Mouse (Mus musculus) heart, embryonic 11.5 days (tissue): ENCODE data around the gene Hmces. TPM values are rescaled to one million over a fixed set of nuclear protein-coding genes. Genes with fewer than 3 reads are reported as not detected.
A peak's percentile ranks its signal among the peaks of the same experiment; 100 is the strongest.
"Not testable (repeated sequence)": the region's sequence is repeated elsewhere in the genome, so short reads cannot be mapped to it uniquely, and the experiment has no call there.

ENCODE experiments used
- ATAC-seq: fragments of 200-750 bp; cut with Nextera tagmentation; replicated peaks from 2 replicates; pipeline ENCODE4 v1.8.0; 2017; ENCODE audit warnings: moderate library complexity; ENCODE audit not compliant: insufficient number of reproducible peaks, low FRiP score, low TSS enrichment
- H3K27ac ChIP-seq: fragments of 300-500 bp; sonication (generic); 2 replicates; pipeline ENCODE4 v1.5.1; 2014; ENCODE audit warnings: mild to moderate bottlenecking, low read depth, low read length
- H3K27me3 ChIP-seq: fragments of 300-500 bp; sonication (generic); 2 replicates; pipeline ENCODE4 v1.6.1; 2014; ENCODE audit warnings: mild to moderate bottlenecking, low read length, mixed read lengths; ENCODE audit not compliant: control insufficient read depth, insufficient read depth
- H3K36me3 ChIP-seq: fragments of 300-500 bp; sonication (generic); 2 replicates; pipeline ENCODE4 v1.6.1; 2014; ENCODE audit warnings: mild to moderate bottlenecking, low read length, moderate library complexity, mixed read lengths; ENCODE audit not compliant: control insufficient read depth, insufficient read depth
- H3K4me1 ChIP-seq: fragments of 300-500 bp; sonication (generic); 2 replicates; pipeline ENCODE4 v1.6.1; 2014; ENCODE audit warnings: low read length; ENCODE audit not compliant: control insufficient read depth, insufficient read depth
- H3K4me2 ChIP-seq: fragments of 300-500 bp; sonication (generic); 2 replicates; pipeline ENCODE4 v1.6.1; 2014; ENCODE audit warnings: mild to moderate bottlenecking, moderate library complexity
- H3K4me3 ChIP-seq: fragments of 300-500 bp; sonication (generic); 2 replicates; pipeline ENCODE4 v1.5.1; 2014; ENCODE audit warnings: low read depth, low read length
- H3K9ac ChIP-seq: fragments of 300-500 bp; sonication (generic); 2 replicates; pipeline ENCODE4 v1.6.1; 2014; ENCODE audit warnings: mild to moderate bottlenecking, low read depth, low read length, moderate library complexity
- H3K9me3 ChIP-seq: fragments of 300-500 bp; sonication (generic); replicated peaks from 2 replicates; pipeline ENCODE4 v1.6.1; 2016; ENCODE audit warnings: low read length; ENCODE audit not compliant: control insufficient read depth
- WGBS: fragments of 180-500 bp; shearing (Covaris S2); extraction: QIAGEN DNeasy Blood & Tissue Kit; methylation state at CpG from one replicate; pipeline ENCODE4 v1.1.7; 2014; ENCODE audit not compliant: insufficient replicate concordance; 5-methylcytosine and 5-hydroxymethylcytosine counted together
- polyA plus RNA-seq: library from polyadenylated mRNA; unstranded; fragments of >200 nt; fragmentation: Nextera tagmentation; extraction: Ambion mirVana; gene quantifications from 2 replicates; pipeline ENCODE4 v1.2.1, GENCODE M21; 2014

Hmces gene
- polyA plus RNA-seq, 1 experiment from 2014 or later = 28.5 TPM

GRCm38 (mm10) chr6:87935037-87935436, 21.3 kb downstream of the Hmces start:
- Histone ChIP-seq H3K9me3 (no peaks in the 10 kb centered on the region), H3K27ac (no peak overlapping the region), H3K9ac (no peak overlapping the region), H3K4me3 (no peak overlapping the region), H3K4me1 (no peaks in the 10 kb centered on the region), H3K36me3 (peaks cover 24% of the 10 kb centered on the region), H3K4me2 (no peak overlapping the region), H3K27me3 (no peaks in the 10 kb centered on the region)
- WGBS = 85% methylated on average over 5 of the region's 5 CpGs
- no peak for ATAC-seq

DNA sequence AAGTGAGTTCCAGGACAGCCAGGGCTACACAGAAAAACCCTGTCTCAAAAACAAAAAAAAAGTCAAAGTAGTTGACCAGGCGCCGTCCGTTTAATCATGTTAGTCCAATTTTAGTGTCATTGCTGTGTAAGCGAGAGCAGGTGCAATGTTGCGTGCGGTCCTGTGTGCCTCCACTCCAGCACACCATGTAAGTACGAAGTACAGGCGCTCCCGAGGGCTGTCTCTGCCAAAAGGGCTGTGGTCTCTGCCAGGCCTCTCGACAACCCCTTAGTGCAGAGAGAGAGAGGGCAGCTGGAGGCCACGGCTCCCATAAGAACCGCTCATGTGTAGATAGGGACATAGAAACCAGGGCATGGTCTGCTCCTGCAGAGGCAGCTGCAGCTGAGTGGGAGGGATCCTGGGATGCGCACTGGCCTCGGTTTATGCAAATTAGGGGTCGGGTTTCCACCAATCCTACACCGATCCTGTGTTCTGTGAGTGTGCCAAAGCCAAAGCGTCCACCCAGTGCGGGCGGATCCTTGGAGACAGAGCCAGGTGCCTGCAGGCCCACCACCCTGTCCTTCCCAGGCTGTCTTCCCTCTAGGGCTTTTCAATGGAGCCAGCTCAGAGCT, 23.5 kb downstream of the Hmces start:
- H3K9ac ChIP-seq = no peak overlapping the region

GRCm38 (mm10) chr6:87938941-87939340, 25.2 kb downstream of the Hmces start:
- ATAC-seq = no peak
- H3K36me3 ChIP-seq = peaks cover 14% of the 10 kb centered on the region
- H3K9ac ChIP-seq = no peak overlapping the region
- no peak overlapping the region for H3K4me3 ChIP-seq
- H3K4me2 ChIP-seq = no peak overlapping the region
- H3K27ac ChIP-seq = no peak overlapping the region
- no peaks in the 10 kb centered on the region for H3K4me1 ChIP-seq
- no peaks in the 10 kb centered on the region for H3K9me3 ChIP-seq
- WGBS = 82% methylated on average over 3 of the region's 3 CpGs
- no peaks in the 10 kb centered on the region for H3K27me3 ChIP-seq

More for the DNA sequence above, 23.5 kb downstream of the Hmces start:
- H3K27me3 ChIP-seq = no peaks in the 10 kb centered on the region
- H3K4me1 ChIP-seq = no peaks in the 10 kb centered on the region
- H3K4me2 ChIP-seq = peak overlapping the region; percentile 12; the same call in 1 of the 2 replicates
- no peak overlapping the region for H3K4me3 ChIP-seq
- ATAC-seq = peak; percentile 83
- no peak overlapping the region for H3K27ac ChIP-seq
- H3K36me3 ChIP-seq = peaks cover 16% of the 10 kb centered on the region
- WGBS = 41% methylated on average over 19 of the region's 19 CpGs
- H3K9me3 ChIP-seq = no peaks in the 10 kb centered on the region

DNA sequence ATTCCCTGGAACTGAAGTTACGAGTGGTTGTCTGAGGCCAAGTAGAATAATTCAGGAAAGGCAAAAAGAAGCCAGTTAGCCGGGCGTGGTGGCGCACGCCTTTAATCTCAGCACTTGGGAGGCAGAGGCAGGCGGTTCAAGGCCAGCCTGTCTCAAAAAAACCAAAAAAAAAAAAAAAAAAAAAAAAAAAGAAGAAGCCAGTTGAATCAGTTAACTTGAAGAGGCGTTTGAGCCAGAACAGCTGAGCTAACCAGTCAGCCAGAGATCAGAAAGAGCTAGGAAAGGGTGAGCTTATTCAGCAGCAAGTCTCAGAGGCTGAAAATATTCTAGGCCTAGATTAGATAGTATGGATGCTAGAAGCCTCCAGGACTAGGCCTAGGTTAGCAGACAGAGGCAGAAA, 28.4 kb downstream of the Hmces start:
- 79% methylated on average over 7 of the region's 7 CpGs for WGBS
- Histone ChIP-seq H3K27ac (no peak overlapping the region), H3K4me2 (no peak overlapping the region), H3K27me3 (no peaks in the 10 kb centered on the region), H3K9ac (no peak overlapping the region), H3K4me3 (no peak overlapping the region), H3K4me1 (no peaks in the 10 kb centered on the region), H3K36me3 (no peaks in the 10 kb centered on the region), H3K9me3 (no peaks in the 10 kb centered on the region)
- no peak for ATAC-seq

GRCm38 (mm10) chr6:87962457-87962856, 48.7 kb downstream of the Hmces start:
- 54% methylated on average over 4 of the region's 4 CpGs for WGBS

DNA sequence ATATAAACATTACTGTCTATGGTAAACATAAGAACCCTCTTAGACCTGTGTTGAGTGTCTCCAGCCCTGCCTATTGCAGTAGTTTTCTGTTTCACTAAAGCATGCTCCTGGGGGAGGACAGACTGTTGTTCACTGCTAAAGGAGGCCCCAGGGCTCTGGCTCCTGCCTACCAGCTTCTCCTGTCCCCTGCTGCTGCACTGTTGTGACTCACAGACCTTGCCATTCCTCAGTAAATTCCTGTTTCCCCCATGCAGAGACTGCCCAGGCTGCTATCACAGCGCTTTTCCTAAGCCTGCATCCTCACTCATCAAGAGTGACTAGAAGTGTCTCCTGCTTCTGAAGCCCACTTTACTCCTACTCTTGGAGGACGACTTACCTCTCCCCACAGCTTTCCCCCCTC, 56.3 kb downstream of the Hmces start:
- Histone ChIP-seq H3K9ac (no peak overlapping the region), H3K4me2 (no peak overlapping the region), H3K36me3 (no peaks in the 10 kb centered on the region), H3K27me3 (no peaks in the 10 kb centered on the region), H3K4me3 (no peak overlapping the region), H3K4me1 (no peaks in the 10 kb centered on the region), H3K9me3 (no peaks in the 10 kb centered on the region), H3K27ac (no peak overlapping the region)
- WGBS = 10% methylated on average over 2 of the region's 2 CpGs
- ATAC-seq = no peak

More at GRCm38 (mm10) chr6:87962457-87962856, 48.7 kb downstream of the Hmces start:
- not testable (repeated sequence) for H3K9ac ChIP-seq, H3K27ac ChIP-seq, ATAC-seq, H3K27me3 ChIP-seq, H3K9me3 ChIP-seq, H3K36me3 ChIP-seq, H3K4me1 ChIP-seq, H3K4me3 ChIP-seq, H3K4me2 ChIP-seq

GRCm38 (mm10) chr6:87979728-87980127, 66.0 kb downstream of the Hmces start:
- Histone ChIP-seq H3K9ac (no peak overlapping the region), H3K4me2 (peak overlapping the region; percentile 87), H3K4me1 (no peaks in the 10 kb centered on the region), H3K36me3 (peaks cover 5% of the 10 kb centered on the region), H3K27ac (no peak overlapping the region), H3K27me3 (no peaks in the 10 kb centered on the region), H3K9me3 (no peaks in the 10 kb centered on the region), H3K4me3 (peak overlapping the region; percentile 88; the same call in 1 of the 2 replicates)
- ATAC-seq = no peak
- WGBS = 79% methylated on average over 3 of the region's 3 CpGs

DNA sequence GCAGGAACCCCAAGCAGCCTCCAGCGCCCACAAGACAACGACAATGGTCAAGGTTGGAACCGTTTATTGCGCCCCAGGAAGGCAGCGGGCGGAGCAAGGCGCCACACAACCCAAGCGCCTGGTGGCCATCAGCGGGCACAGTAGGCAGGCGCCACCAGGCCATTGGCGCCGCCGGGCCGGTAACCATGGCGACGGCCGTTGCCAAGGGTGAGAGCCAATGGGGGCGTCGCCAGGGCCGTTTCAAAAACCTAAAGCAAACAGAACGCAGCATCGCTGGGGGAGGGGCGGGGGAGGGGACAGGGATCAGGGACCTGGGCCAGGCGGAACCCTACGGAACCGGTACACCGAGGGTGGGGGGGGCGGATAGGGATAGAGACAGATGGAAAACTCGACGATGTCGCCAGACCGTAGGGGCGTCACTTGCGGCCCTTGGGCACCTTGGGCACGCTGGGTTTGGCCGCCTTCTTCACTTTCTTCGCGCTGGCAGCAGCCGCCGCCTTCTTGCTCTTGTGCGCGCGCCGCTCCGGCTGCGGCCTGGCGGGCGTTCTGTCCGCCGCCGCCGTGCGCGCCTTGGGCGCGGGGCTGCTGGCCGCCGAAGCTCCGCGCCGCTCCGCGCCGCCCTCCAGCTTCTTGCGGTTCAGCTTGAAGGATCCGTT, 66.8 kb downstream of the Hmces start:
- Histone ChIP-seq H3K36me3 (peaks cover 8% of the 10 kb centered on the region), H3K9me3 (no peaks in the 10 kb centered on the region), H3K27ac (peak overlapping the region; percentile 68), H3K4me1 (no peaks in the 10 kb centered on the region), H3K4me3 (peak overlapping the region; percentile 88), H3K9ac (peak overlapping the region; percentile 85), H3K4me2 (peak overlapping the region; percentile 87), H3K27me3 (no peaks in the 10 kb centered on the region)
- ATAC-seq = peak; percentile 58; the same call in 1 of the 2 replicates
- under 1% methylated on average over 64 of the region's 66 CpGs for WGBS
